Mouse (Mus musculus) heart, postnatal 0 days (tissue): Measurements from ENCODE around the gene Tmem203.
A peak's percentile ranks its signal among the peaks of the same experiment; 100 is the strongest.

Experiments
- CTCF ChIP-seq: IDR thresholded peaks from 2 replicates; pipeline ENCODE4 v1.5.1; 2016; ENCODE audit warnings: antibody characterized with exemption, control low read depth, low read depth
- EP300 ChIP-seq: IDR thresholded peaks from 2 replicates; pipeline ENCODE4 v1.6.1; 2016; ENCODE audit warnings: antibody characterized with exemption, low read depth

DNA sequence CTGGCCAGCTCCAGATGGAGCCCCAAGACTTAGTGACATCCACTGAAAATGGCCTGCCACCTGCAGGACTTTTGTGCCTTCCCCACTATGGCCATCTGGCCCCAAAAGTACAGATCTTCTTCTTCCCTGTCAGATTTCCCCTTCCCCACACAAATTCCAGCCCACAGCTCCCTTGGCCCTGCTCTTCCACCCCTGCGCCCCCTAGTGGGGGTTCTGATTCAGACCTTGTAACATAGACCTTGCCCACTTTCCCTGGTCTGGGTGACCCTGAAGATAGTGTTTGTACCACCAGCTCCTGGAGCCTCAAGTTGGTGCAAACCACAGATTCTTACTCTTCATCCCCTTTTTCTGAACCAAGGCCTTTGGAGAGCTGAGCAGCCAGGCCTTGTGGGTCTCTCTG, 37.6 kb downstream of the Tmem203 start:
- TF ChIP-seq CTCF (peak; percentile 88), EP300 (no peak)
